Mouse (Mus musculus): ENCODE measurements at regions not wholly inside any gene's neighbourhood (a gene's known extent, or its start where the extent isn't known, plus 50 kb on each side); places are given as distances from the start of the nearest gene placed in this dataset.

DNA sequence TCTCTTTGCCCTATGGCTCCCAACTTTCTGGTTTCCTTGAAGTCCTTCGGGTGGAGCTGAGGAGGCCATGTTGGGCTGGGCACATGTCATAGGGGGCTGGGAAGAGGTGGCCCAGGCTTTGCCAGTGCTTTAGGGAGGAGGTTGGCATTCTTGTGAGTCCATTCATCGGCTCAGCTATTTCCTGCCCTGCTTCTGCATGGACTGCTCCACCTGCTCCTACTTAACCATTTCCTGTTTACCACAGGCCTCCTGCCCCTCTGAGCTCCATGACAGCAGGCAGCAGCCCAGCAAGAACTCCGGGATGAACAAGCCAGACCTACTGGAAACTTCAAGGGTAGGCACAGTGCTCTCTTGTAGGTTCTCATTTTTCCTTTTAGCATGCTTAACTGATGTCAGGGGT, 80.3 kb downstream of the Zfp36l1 start:
- no peak for TF ChIP-seq CTCF (IDR thresholded peaks at IDR 0.05; ENCODE audit: low read depth, low read length)
- no peak for TF ChIP-seq GATA1 (IDR thresholded peaks at IDR 0.05; ENCODE audit: borderline replicate concordance, low read length)
- TF ChIP-seq TAL1 (conservative IDR thresholded peaks at IDR 0.05; ENCODE audit: low read depth, low read length), result no peak
